Mouse (Mus musculus) adrenal gland (tissue): Measurements from ENCODE around the gene Cnn2.
"Not testable (repeated sequence)": the region's sequence is repeated elsewhere in the genome, so short reads cannot be mapped to it uniquely, and the experiment has no call there.

Source experiments
- intact Hi-C: fragments of 180-260 bp; cut with DNase I; formaldehyde crosslinking; loops from one replicate; pipeline ENCODE4 v1.15.1; 2025

The Cnn2 gene

DNA sequence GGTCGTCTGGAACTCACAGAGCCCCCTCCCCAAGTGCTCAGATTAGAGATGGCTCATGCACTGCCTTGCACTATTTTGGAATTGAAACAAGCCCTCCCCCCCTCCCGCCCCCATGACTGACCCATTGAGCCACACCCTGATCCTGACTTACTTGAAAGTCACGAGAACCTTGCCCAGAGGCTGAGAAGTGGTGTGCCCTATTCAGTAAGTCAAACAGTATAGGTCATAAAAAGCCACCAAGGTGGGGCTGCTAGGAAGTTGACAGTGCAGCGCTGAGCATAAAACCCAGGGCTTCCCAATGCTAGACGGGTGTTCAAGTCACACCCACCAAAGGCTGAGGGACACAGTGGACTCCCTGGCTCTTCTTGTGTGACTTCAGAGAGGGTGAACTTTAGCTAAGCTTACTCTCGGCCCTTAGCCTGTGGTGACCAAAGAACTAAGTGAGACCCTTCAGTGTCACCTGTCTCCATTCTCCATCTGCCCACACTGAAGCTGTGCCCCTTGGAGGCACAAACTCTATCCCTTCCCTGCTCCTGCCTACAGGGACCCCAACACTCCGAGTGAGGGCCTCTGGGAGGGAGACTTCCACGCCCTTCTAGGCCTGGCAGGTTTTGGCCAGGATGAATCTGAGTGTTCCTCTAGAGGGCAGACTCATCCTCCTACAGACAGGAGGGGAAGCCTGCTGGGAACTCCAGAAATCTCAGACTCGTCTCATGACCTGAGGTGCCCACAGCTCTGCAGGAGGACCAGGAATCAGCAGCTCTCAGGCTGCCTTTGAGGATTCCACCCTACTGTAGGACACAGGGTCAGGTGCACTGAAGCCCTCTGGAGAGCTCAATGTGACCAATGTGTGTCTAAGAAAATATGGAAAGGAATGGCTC is 45.4 kb downstream of the Cnn2 start:
- intact Hi-C loops = loop anchor here (5.0 kb wide), 1 partner anchor 36 kb away; the partner anchor contains the start of gene Abca7

DNA sequence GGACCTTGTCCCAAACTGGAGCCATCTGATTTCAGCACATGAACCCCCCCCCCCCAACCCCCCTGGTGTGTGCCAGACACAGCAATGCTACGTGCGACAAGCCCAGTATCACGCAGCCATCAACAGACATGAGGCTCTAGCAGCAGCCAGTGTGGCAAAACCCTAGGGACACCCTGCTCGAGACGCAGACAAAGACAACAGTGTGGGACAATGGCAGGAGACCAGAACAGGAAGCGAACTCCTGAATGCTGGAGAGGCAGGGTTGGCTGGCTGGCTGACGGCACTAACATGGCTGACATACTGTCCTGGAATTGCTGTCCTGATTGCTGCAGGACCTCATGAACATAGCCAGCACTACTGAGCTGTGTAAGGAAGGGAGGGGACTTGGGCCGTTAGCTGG is 46.8 kb downstream of the Cnn2 start:
- intact Hi-C loops = loop anchor here (5.0 kb wide), 1 partner anchor 77 kb away; no protein-coding TSS in a partner anchor

DNA sequence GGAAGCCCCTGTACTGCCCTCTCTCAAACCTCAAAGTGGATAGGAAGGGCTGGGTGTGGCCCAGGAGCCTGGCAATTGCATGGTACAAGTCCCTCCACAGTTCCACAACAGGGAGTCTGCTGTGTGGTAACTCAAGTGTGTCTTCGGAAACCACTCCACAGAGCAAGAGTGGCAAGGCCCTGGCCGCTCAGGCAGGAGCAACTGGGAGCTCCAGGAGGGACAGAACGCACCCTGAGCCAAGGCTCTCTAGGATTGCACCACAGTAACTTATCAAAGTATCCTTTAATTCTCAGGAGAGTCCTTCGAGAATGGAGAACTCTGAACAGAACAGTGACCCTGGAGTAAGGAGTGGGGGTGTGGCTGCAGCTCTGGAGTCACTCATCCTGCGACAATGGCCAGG is 47.3 kb downstream of the Cnn2 start:
- intact Hi-C loops = loop anchor here (5.0 kb wide), 1 partner anchor 77 kb away; no protein-coding TSS in a partner anchor

DNA sequence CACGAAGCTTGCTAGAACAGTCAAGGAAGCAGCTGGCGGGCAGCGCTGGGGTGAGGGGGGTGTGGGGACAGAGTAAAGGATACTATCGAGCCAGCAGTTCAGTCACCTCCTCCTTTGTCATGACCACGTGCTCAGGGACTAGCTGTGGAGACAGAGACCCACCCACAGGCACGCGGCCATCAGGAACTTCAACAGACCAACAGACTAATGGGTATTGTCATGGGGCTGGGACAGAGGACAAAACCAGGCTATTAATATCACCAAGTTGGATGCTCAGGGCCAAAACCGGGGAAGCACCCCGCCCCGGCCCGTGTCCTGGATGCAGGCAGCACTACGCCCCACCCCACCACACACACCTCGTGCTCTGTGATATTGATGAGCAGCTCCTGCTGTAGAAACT is 48.4 kb downstream of the Cnn2 start:
- intact Hi-C loops = loop anchor here (5.0 kb wide), 1 partner anchor 75 kb away; no protein-coding TSS in a partner anchor

DNA sequence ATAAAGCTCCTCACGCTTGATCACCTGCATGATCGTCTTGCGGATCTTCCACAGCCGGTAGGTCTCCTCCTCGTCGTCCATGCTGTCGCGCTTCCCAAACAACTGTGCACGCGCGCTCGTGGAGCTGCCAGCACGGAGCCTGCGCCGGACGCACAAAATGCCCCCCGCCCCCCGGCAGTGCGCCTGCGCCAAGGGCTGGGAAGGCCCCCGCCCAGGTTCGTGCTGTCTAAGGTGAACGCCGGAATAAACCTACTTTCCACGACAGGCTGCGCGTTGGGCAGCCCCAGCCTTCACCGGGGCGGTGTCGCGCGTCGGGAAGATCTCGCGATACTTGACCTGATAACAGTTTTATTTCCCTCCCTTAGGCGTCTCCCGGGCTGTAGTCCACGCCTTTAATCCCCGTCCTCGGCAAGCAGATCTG is 51.2 kb downstream of the Cnn2 start, which contains the start of gene Polr2e:
Polr2e (minus strand) TSS at position 237 of the 421 bp plus-strand sequence.
- intact Hi-C loops = loop anchor here (5.0 kb wide), 1 partner anchor 73 kb away; no protein-coding TSS in a partner anchor

DNA sequence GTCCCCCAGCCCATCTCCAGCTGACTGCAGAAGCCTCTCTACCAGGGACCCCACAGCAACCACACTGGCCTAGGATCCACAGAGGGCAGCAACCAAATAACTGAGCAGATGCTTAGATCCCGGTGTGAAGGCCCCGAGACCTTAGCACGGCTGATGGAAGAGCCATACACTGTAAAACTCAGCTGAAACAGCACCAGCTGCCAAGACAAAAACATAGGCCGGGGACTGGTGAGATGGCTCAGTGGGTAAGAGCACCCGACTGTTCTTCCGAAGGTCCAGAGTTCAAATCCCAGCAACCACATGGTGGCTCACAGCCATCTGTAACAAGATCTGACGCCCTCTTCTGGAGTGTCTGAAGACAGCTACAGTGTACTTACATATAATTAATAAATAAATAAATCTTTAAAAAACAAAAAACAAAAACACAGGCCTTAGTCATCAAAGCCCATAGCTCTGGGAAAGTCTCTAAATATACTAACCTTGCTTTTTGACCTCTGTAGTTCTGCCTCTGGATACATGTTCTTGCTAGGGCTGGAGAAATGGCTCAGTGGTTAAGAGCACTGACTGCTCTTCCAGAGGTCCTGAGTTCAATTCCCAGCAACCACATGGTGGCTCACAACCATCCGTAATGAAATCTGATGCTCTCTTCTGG is 53.2 kb downstream of the Cnn2 start:
- intact Hi-C loops = not testable (repeated sequence)

DNA sequence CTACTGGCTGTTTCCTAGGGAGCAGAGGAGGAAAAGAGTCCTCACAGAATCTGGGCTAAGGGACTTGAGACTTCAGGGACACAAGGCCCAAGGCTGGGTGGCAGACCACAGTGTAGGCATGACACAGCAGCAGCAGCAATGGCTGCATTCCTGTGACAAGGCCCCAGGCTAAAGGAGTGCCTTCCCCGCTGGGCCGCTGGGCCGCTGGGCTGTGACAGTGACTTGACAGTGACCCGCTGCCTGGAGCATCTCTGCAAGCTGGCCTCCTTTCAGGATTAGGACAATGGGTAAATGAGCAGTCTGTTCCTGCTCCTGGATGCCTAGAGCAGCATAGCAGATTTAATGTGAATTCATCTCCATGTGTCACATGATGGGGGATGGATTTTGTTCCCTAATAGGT is 55.7 kb downstream of the Cnn2 start:
- intact Hi-C loops = no loop called here

DNA sequence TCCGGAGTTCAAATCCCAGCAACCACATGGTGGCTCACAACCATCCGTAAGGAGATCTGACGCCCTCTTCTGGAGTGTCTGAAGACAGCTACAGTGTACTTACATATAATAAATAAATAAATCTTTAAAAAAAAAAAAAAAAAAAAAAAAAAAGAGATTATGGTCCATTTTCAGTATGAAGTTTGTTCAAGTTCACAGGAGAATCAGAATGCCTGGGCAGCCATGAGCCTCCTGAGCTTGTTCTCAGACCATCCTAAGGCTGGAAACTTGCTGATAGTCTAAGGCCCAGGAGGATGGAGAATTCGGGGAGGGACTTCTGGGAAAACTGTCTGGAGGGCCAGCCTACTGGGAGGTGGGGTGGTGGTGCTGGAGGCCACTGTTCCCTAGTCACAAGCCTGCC is 57.0 kb downstream of the Cnn2 start:
- intact Hi-C loops = not testable (repeated sequence)
